15 mouse cellular contexts compared by ENCODE assay signal in genomic region chr10:88459502-88459992, GRCm38 (mm10). TPM values are rescaled to one million over a fixed set of nuclear protein-coding genes. Genes with fewer than 3 reads are reported as not detected.
DNase-seq lines count a peak whose midpoint lies in the region; ATAC-seq and TF ChIP-seq lines count a peak whose summit lies in the region.
"Had no signal": no experiment of that assay in that cellular context is flagged by ENCODE, and none has a peak within 500 bp of the region (broad histone marks: within the 10 kb centered on the region; RNA-seq: fewer than 3 reads in every experiment).

Gene Sycp3, plus strand, starts transcription at chr10:88459569.

- peak; percentile 59; the same call in 1 of the 2 replicates for ATAC-seq in heart, embryonic 12.5 days (ENCODE audit: insufficient number of reproducible peaks, low FRiP score)
- ATAC-seq in lung, embryonic 16.5 days (ENCODE audit: low read depth) = peak; percentile 42
- ATAC-seq in embryonic facial prominence, embryonic 12.5 days (ENCODE audit: insufficient number of reproducible peaks, insufficient read depth, low FRiP score, low TSS enrichment) = 0 out of 2 replicates have a peak, but pooled peaks have one; percentile 41
- peak; percentile 47; the same call in 1 of the 2 replicates for ATAC-seq in midbrain, postnatal 0 days (ENCODE audit: low FRiP score)

- H3K4me2 ChIP-seq in heart, embryonic 12.5 days = peak within 1 kb of the TSS; percentile 12; the same call in 1 of the 2 replicates
- no peak within 1 kb of the TSS for H3K4me2 ChIP-seq in lung, embryonic 16.5 days (ENCODE audit: low read depth, low read length)
- no peak within 1 kb of the TSS for H3K4me2 ChIP-seq in embryonic facial prominence, embryonic 12.5 days (replicated peaks)
- no peak within 1 kb of the TSS for H3K4me2 ChIP-seq in midbrain, postnatal 0 days (ENCODE audit: low read depth, low read length, poor library complexity, severe bottlenecking)

- WGBS in heart, embryonic 12.5 days = 68% methylated on average over 33 of the region's 33 CpGs
- WGBS in lung, embryonic 16.5 days = 83% methylated on average over 33 of the region's 33 CpGs
- 85% methylated on average over 33 of the region's 33 CpGs for WGBS in embryonic facial prominence, embryonic 12.5 days
- WGBS in midbrain, postnatal 0 days = 88% methylated on average over 33 of the region's 33 CpGs

- TF ChIP-seq CTCF in midbrain, postnatal 0 days (IDR thresholded peaks at IDR 0.05) = no peak

- H3K4me1 ChIP-seq in heart, embryonic 12.5 days (replicated peaks) = no peaks in the 10 kb centered on the region
- no peaks in the 10 kb centered on the region for H3K4me1 ChIP-seq in lung, embryonic 16.5 days (replicated peaks; ENCODE audit: control insufficient read depth, insufficient read depth, low read length)
- no peaks in the 10 kb centered on the region for H3K4me1 ChIP-seq in embryonic facial prominence, embryonic 12.5 days
- H3K4me1 ChIP-seq in midbrain, postnatal 0 days (ENCODE audit: insufficient read depth, low read length) = no peaks in the 10 kb centered on the region

- H3K4me3 ChIP-seq in heart, embryonic 12.5 days = no peak within 1 kb of the TSS
- H3K4me3 ChIP-seq in lung, embryonic 16.5 days (ENCODE audit: low read length) = no peak within 1 kb of the TSS
- no peak within 1 kb of the TSS for H3K4me3 ChIP-seq in embryonic facial prominence, embryonic 12.5 days
- no peak within 1 kb of the TSS for H3K4me3 ChIP-seq in midbrain, postnatal 0 days (ENCODE audit: low read depth, low read length)
- H3K4me3 ChIP-seq: erythroblast, embryonic 14.5 days had no signal

- DNase-seq in heart, adult 18-20 months = no peak
- no peak for DNase-seq in lung, postnatal 25 days (ENCODE audit: low spot score)
- no peak for DNase-seq in midbrain, postnatal 0 days (ENCODE audit: low spot score)
- DNase-seq in frontal cortex, postnatal 14 days (ENCODE audit: low spot score in 2 of 2) = no peak
- no peak for DNase-seq in thymus, postnatal 4 days
- DNase-seq: cerebellum, adult 11-12 months; gastrocnemius, postnatal 25 days; right cerebral cortex, postnatal 14 days; thymus, postnatal 14 days had no signal

- no peaks in the 10 kb centered on the region for H3K9me3 ChIP-seq in heart, embryonic 12.5 days (replicated peaks)
- H3K9me3 ChIP-seq in lung, embryonic 16.5 days (ENCODE audit: control insufficient read depth, low read length) = no peaks in the 10 kb centered on the region
- no peaks in the 10 kb centered on the region for H3K9me3 ChIP-seq in embryonic facial prominence, embryonic 12.5 days
- H3K9me3 ChIP-seq in midbrain, postnatal 0 days (ENCODE audit: low read length) = no peaks in the 10 kb centered on the region

- no peak within 1 kb of the TSS for H3K9ac ChIP-seq in heart, embryonic 12.5 days
- no peak within 1 kb of the TSS for H3K9ac ChIP-seq in lung, embryonic 16.5 days (ENCODE audit: low read length)
- no peak within 1 kb of the TSS for H3K9ac ChIP-seq in embryonic facial prominence, embryonic 12.5 days
- no peak within 1 kb of the TSS for H3K9ac ChIP-seq in midbrain, postnatal 0 days (replicated peaks; ENCODE audit: low read length, poor library complexity, severe bottlenecking)

- H3K36me3 ChIP-seq in heart, embryonic 12.5 days = no peaks in the 10 kb centered on the region
- no peaks in the 10 kb centered on the region for H3K36me3 ChIP-seq in lung, embryonic 16.5 days (ENCODE audit: control insufficient read depth, insufficient read depth, low read length)
- no peaks in the 10 kb centered on the region for H3K36me3 ChIP-seq in embryonic facial prominence, embryonic 12.5 days
- no peaks in the 10 kb centered on the region for H3K36me3 ChIP-seq in midbrain, postnatal 0 days (ENCODE audit: insufficient read depth, low read length)

- no peaks in the 10 kb centered on the region for H3K27me3 ChIP-seq in heart, embryonic 12.5 days (replicated peaks)
- H3K27me3 ChIP-seq in lung, embryonic 16.5 days (ENCODE audit: control insufficient read depth, insufficient read depth, low read depth, low read length) = no peaks in the 10 kb centered on the region
- no peaks in the 10 kb centered on the region for H3K27me3 ChIP-seq in embryonic facial prominence, embryonic 12.5 days
- no peaks in the 10 kb centered on the region for H3K27me3 ChIP-seq in midbrain, postnatal 0 days (ENCODE audit: insufficient read depth, low read length)
- H3K27me3 ChIP-seq: CH12.LX had no signal

- H3K27ac ChIP-seq in heart, embryonic 12.5 days (ENCODE audit: poor library complexity, severe bottlenecking) = no peak within 1 kb of the TSS
- no peak within 1 kb of the TSS for H3K27ac ChIP-seq in lung, embryonic 16.5 days (ENCODE audit: low read length)
- H3K27ac ChIP-seq in embryonic facial prominence, embryonic 12.5 days = no peak within 1 kb of the TSS
- H3K27ac ChIP-seq in midbrain, postnatal 0 days (ENCODE audit: low read depth, low read length) = no peak within 1 kb of the TSS

RNA-seq across cellular contexts. Expression of gene Sycp3, which starts in this region (rescaled TPM):
- 0.50 TPM in 1 of 2 replicates, not detected in the other for polyA plus RNA-seq in heart, embryonic 12.5 days (2016; fragmentation: Nextera tagmentation; extraction: Ambion mirVana)
- total RNA-seq in heart, adult 18-20 months (2021) = under 1 TPM in 1 of 2 experiments, not detected in 1; 0.41 TPM
- 0.48 TPM in 1 of 2 replicates, not detected in the other for polyA plus RNA-seq in lung, embryonic 16.5 days (2015; fragmentation: Nextera tagmentation; extraction: Ambion mirVana)
- polyA plus RNA-seq in embryonic facial prominence, embryonic 12.5 days (2016; fragmentation: Nextera tagmentation; extraction: Ambion mirVana) = 0.33 and 0.34 TPM in 2 replicates
- not detected in 2 replicates for total RNA-seq in midbrain, postnatal 0 days (2014; rRNA removed)
- 1.2 and 1.4 TPM in 2 replicates for polyA plus RNA-seq in midbrain, postnatal 0 days (2015; fragmentation: Nextera tagmentation; extraction: Ambion mirVana)
- total RNA-seq: CH12.LX; gastrocnemius, postnatal 25 days had no signal
- polyA plus RNA-seq: erythroblast, embryonic 14.5 days; large intestine, adult 2 months had no signal

Comparison
In these comparisons a context has a peak if more than half of its experiments do, and no peak if none do; other contexts are left out.
1. Peak in ATAC-seq and H3K4me2 ChIP-seq in heart, embryonic 12.5 days; RNA of the gene not detected or under 1 TPM.
2. Peak in ATAC-seq in lung, embryonic 16.5 days; RNA of the gene not detected or under 1 TPM.
3. Peak in ATAC-seq in embryonic facial prominence, embryonic 12.5 days; RNA of the gene not detected or under 1 TPM.